Comparison of ENCODE assay signal across 18 mouse cellular contexts in genomic region chr7:72971506-72972267, GRCm38 (mm10).
A peak's percentile ranks its signal among the peaks of the same experiment; 100 is the strongest.
DNase-seq lines count a peak whose midpoint lies in the region; ATAC-seq and TF ChIP-seq lines count a peak whose summit lies in the region.
"Had no signal": no experiment of that assay in that cellular context is flagged by ENCODE, and none has a peak within 500 bp of the region (broad histone marks: within the 10 kb centered on the region; RNA-seq: fewer than 3 reads in every experiment).

No protein-coding gene starts in this region.

- ATAC-seq in heart, embryonic 13.5 days (ENCODE audit: extremely low read depth, insufficient number of reproducible peaks, low FRiP score, low TSS enrichment), result no peak
- ATAC-seq in heart, embryonic 12.5 days (ENCODE audit: insufficient number of reproducible peaks, low FRiP score), result no peak
- ATAC-seq: forebrain, embryonic 15.5 days; inflammation-experienced regulatory T-cells, adult 6 months; Patski had no signal

- peaks cover 4% of the 10 kb centered on the region for H3K9me3 ChIP-seq in heart, embryonic 13.5 days
- no peaks in the 10 kb centered on the region for H3K9me3 ChIP-seq in heart, embryonic 12.5 days (replicated peaks)
- H3K9me3 ChIP-seq: forebrain, embryonic 15.5 days; kidney, embryonic 15.5 days; limb, embryonic 12.5 days had no signal

- intact Hi-C loops in heart, postnatal 10 days (cut with DNase I), result no loop called here
- intact Hi-C loops in left cerebral cortex, postnatal 10 days (cut with DNase I), result no loop called here

- H3K79me3 ChIP-seq in C2C12 (ENCODE audit: low read depth), result no peaks in the 10 kb centered on the region

- WGBS in heart, embryonic 13.5 days, result 60% methylated on average over 5 of the region's 5 CpGs
- WGBS in heart, embryonic 12.5 days, result 69% methylated on average over 5 of the region's 5 CpGs

- no peak for TF ChIP-seq CTCF in C2C12 (IDR thresholded peaks at IDR 0.05; ENCODE audit: control insufficient read depth, insufficient read depth, insufficient read length)

- no peak overlapping the region for H3K4me3 ChIP-seq in heart, embryonic 13.5 days
- no peak overlapping the region for H3K4me3 ChIP-seq in heart, embryonic 12.5 days
- no peak overlapping the region for H3K4me3 ChIP-seq in C2C12 (ENCODE audit: insufficient read depth, poor library complexity, severe bottlenecking)
- H3K4me3 ChIP-seq: forebrain, embryonic 15.5 days; kidney, embryonic 15.5 days; left cerebral cortex, adult 2 months; limb, embryonic 12.5 days had no signal

- no peaks in the 10 kb centered on the region for H3K27me3 ChIP-seq in heart, embryonic 13.5 days (replicated peaks)
- no peaks in the 10 kb centered on the region for H3K27me3 ChIP-seq in heart, embryonic 12.5 days (replicated peaks)
- no peaks in the 10 kb centered on the region for H3K27me3 ChIP-seq in C2C12 (ENCODE audit: control insufficient read depth, insufficient read depth, insufficient read length)
- H3K27me3 ChIP-seq: forebrain, embryonic 15.5 days; kidney, embryonic 15.5 days; limb, embryonic 12.5 days; Patski had no signal

- H3K36me3 ChIP-seq in heart, embryonic 13.5 days, result no peaks in the 10 kb centered on the region
- no peaks in the 10 kb centered on the region for H3K36me3 ChIP-seq in heart, embryonic 12.5 days
- H3K36me3 ChIP-seq in C2C12 (ENCODE audit: control insufficient read depth, insufficient read depth), result no peaks in the 10 kb centered on the region
- H3K36me3 ChIP-seq: forebrain, embryonic 15.5 days; kidney, embryonic 15.5 days; limb, embryonic 12.5 days had no signal

- peaks cover 21% of the 10 kb centered on the region for H3K4me1 ChIP-seq in heart, embryonic 13.5 days
- H3K4me1 ChIP-seq in heart, embryonic 12.5 days (replicated peaks), result peaks cover 16% of the 10 kb centered on the region
- H3K4me1 ChIP-seq: forebrain, embryonic 15.5 days; kidney, embryonic 15.5 days; limb, embryonic 12.5 days had no signal

- peak; percentile 15 for DNase-seq in adrenal gland, postnatal 10 days
- DNase-seq in adrenal gland, postnatal 25 days, result no peak
- DNase-seq in heart, postnatal 10 days, result peak; percentile 23
- DNase-seq in kidney, postnatal 4 days, result no peak
- no peak for DNase-seq in left cerebral cortex, postnatal 10 days (ENCODE audit: extremely low spot score in 1 of 2, low spot score in 2 of 2)
- DNase-seq: cerebellum, adult 8-10 months; gastrocnemius, postnatal 10 days; thymus, postnatal 4 days had no signal

- H3K4me2 ChIP-seq in heart, embryonic 13.5 days, result no peak overlapping the region
- no peak overlapping the region for H3K4me2 ChIP-seq in heart, embryonic 12.5 days
- H3K4me2 ChIP-seq: forebrain, embryonic 15.5 days; kidney, embryonic 15.5 days; limb, embryonic 12.5 days; midbrain, embryonic 11.5 days had no signal

- H3ac ChIP-seq in C2C12 (ENCODE audit: control insufficient read depth, insufficient read length, low read depth), result no peak overlapping the region

- no peak overlapping the region for H3K9ac ChIP-seq in heart, embryonic 13.5 days
- no peak overlapping the region for H3K9ac ChIP-seq in heart, embryonic 12.5 days
- H3K9ac ChIP-seq: forebrain, embryonic 15.5 days; kidney, embryonic 15.5 days; limb, embryonic 12.5 days had no signal

- H3K27ac ChIP-seq in heart, embryonic 13.5 days (replicated peaks), result 0 out of 2 replicates have a peak overlapping the region, but pooled peaks have one; percentile 0
- no peak overlapping the region for H3K27ac ChIP-seq in heart, embryonic 12.5 days (ENCODE audit: poor library complexity, severe bottlenecking)
- H3K27ac ChIP-seq: forebrain, embryonic 15.5 days; kidney, embryonic 15.5 days; left cerebral cortex, adult 2 months; limb, embryonic 12.5 days had no signal

- H3K79me2 ChIP-seq in C2C12 (ENCODE audit: control insufficient read depth, insufficient read depth), result no peaks in the 10 kb centered on the region

TF ChIP-seq in C2C12, 6 proteins besides CTCF, POLR2A, EP300 and RAD21:
- no peak for TF ChIP-seq MYOD1 (IDR thresholded peaks at IDR 0.05; ENCODE audit: control insufficient read depth, insufficient read length, low read depth)
- TF ChIP-seq CEBPB (IDR thresholded peaks at IDR 0.05; ENCODE audit: low read depth), result peak; percentile 52
- TF ChIP-seq MYOG (IDR thresholded peaks at IDR 0.05; ENCODE audit: control insufficient read depth, extremely low read depth, insufficient read length), result no peak
- no peak for TF ChIP-seq FOSL1 (IDR thresholded peaks at IDR 0.05; ENCODE audit: insufficient read depth, low read length, poor library complexity, severe bottlenecking)

Comparison
In these comparisons a context has a peak if more than half of its experiments do, and no peak if none do; other contexts are left out.
1. DNase-seq: peak in adrenal gland, postnatal 10 days (single experiment) and heart, postnatal 10 days (2 of 2); none in adrenal gland, postnatal 25 days (single experiment), kidney, postnatal 4 days (0 of 2) and left cerebral cortex, postnatal 10 days (0 of 2).